Mouse (Mus musculus) liver, embryonic 11.5 days (tissue): ENCODE measurements around the gene Prss28. TPM values are rescaled to one million over a fixed set of nuclear protein-coding genes. Genes with fewer than 3 reads are reported as not detected.

Experiments used
- polyA plus RNA-seq: library from polyadenylated mRNA; unstranded; fragments of >200 nt; fragmentation: Nextera tagmentation; extraction: Ambion mirVana; gene quantifications from 2 replicates; pipeline ENCODE4 v1.2.1, GENCODE M21; 2014

Gene Prss28
- polyA plus RNA-seq, 1 experiment from 2014 or later, result not detected

Other genes with a start within 250 kb of the Prss28 start
- 8.5 and 10.1 TPM in 2 replicates for gene Tmem204, start 225.1 kb upstream of the Prss28 start, polyA plus RNA-seq
- gene Telo2, start 192.7 kb upstream of the Prss28 start, polyA plus RNA-seq, result 46.2 and 49.6 TPM in 2 replicates
- not detected in 2 replicates for gene Ptx4, start 187.9 kb upstream of the Prss28 start, polyA plus RNA-seq
- gene Clcn7, start 175.3 kb upstream of the Prss28 start, polyA plus RNA-seq, result 18.7 and 19.7 TPM in 2 replicates
- 0.11 and 0.14 TPM in 2 replicates for gene Ccdc154, start 146.2 kb upstream of the Prss28 start, polyA plus RNA-seq
- gene Gm38655, start 133.2 kb upstream of the Prss28 start, polyA plus RNA-seq, result not detected in 2 replicates
- 42.5 and 47.8 TPM in 2 replicates for gene BC003965, start 124.1 kb upstream of the Prss28 start, polyA plus RNA-seq
- 11.5 and 11.7 TPM in 2 replicates for gene Unkl, start 120.2 kb upstream of the Prss28 start, polyA plus RNA-seq
- gene Gnptg, start 68.5 kb upstream of the Prss28 start, polyA plus RNA-seq, result 29.0 and 30.8 TPM in 2 replicates
- gene Tsr3, start 68.5 kb upstream of the Prss28 start, polyA plus RNA-seq, result 49.3 and 51.1 TPM in 2 replicates
- 0.60 and 0.83 TPM in 2 replicates for gene Baiap3, start 52.3 kb upstream of the Prss28 start, polyA plus RNA-seq
- gene Ube2i, start 34.0 kb upstream of the Prss28 start, polyA plus RNA-seq, result 621 and 624 TPM in 2 replicates
- gene Prss34, start 10.3 kb upstream of the Prss28 start, polyA plus RNA-seq, result not detected in 2 replicates
- not detected in 2 replicates for gene Prss29, start 10.0 kb downstream of the Prss28 start, polyA plus RNA-seq
- not detected in 2 replicates for gene Tpsab1, start 36.9 kb downstream of the Prss28 start, polyA plus RNA-seq
- 0.22 and 0.25 TPM in 2 replicates for gene Tpsb2, start 57.7 kb downstream of the Prss28 start, polyA plus RNA-seq
- gene Tpsg1, start 60.6 kb downstream of the Prss28 start, polyA plus RNA-seq, result 0.81 and 1.1 TPM in 2 replicates
- gene Cacna1h, start 125.1 kb downstream of the Prss28 start, polyA plus RNA-seq, result 2.6 and 3.2 TPM in 2 replicates
- not detected in 2 replicates for gene Tekt4, start 146.0 kb downstream of the Prss28 start, polyA plus RNA-seq
- gene Sstr5, start 188.6 kb downstream of the Prss28 start, polyA plus RNA-seq, result not detected in 2 replicates